Mouse (Mus musculus) heart, embryonic 15.5 days (tissue): ENCODE measurements around the gene Tctn1. TPM values are rescaled to one million over a fixed set of nuclear protein-coding genes. Genes with fewer than 3 reads are reported as not detected.

Source experiments
- ATAC-seq: fragments of 200-750 bp; cut with Nextera tagmentation; replicated peaks from 2 replicates; pipeline ENCODE4 v1.8.0; 2017; ENCODE audit warnings: low read depth, moderate TSS enrichment; ENCODE audit not compliant: insufficient number of reproducible peaks, insufficient read depth, low FRiP score
- H3K27ac ChIP-seq: fragments of 300-500 bp; sonication (generic); 2 replicates; pipeline ENCODE4 v1.5.1; 2015; ENCODE audit warnings: mild to moderate bottlenecking, inconsistent platforms
- H3K27me3 ChIP-seq: fragments of 300-500 bp; sonication (generic); 2 replicates; pipeline ENCODE4 v1.6.1; 2015; ENCODE audit warnings: inconsistent platforms
- H3K36me3 ChIP-seq: fragments of 300-500 bp; sonication (generic); 2 replicates; pipeline ENCODE4 v1.6.1; 2015; ENCODE audit warnings: mild to moderate bottlenecking, inconsistent platforms
- H3K4me1 ChIP-seq: fragments of 300-500 bp; sonication (generic); replicated peaks from 2 replicates; pipeline ENCODE4 v1.6.1; 2015; ENCODE audit warnings: inconsistent platforms
- H3K4me2 ChIP-seq: fragments of 300-500 bp; sonication (generic); 2 replicates; pipeline ENCODE4 v1.6.1; 2015; ENCODE audit warnings: inconsistent platforms, mild to moderate bottlenecking, moderate library complexity
- H3K4me3 ChIP-seq: fragments of 300-500 bp; sonication (generic); 2 replicates; pipeline ENCODE4 v1.5.1; 2015; ENCODE audit warnings: mild to moderate bottlenecking, inconsistent platforms
- H3K9ac ChIP-seq: fragments of 300-500 bp; sonication (generic); 2 replicates; pipeline ENCODE4 v1.6.1; 2015; ENCODE audit warnings: mild to moderate bottlenecking, inconsistent platforms
- H3K9me3 ChIP-seq: fragments of 300-500 bp; sonication (generic); replicated peaks from 2 replicates; pipeline ENCODE4 v1.6.1; 2016; ENCODE audit warnings: inconsistent platforms
- WGBS: fragments of 180-500 bp; shearing (Covaris S2); methylation state at CpG from one replicate; pipeline ENCODE4 v1.1.7; 2015; ENCODE audit warnings: mixed read lengths; 5-methylcytosine and 5-hydroxymethylcytosine counted together
- polyA plus RNA-seq: library from polyadenylated mRNA; unstranded; fragments of >200 nt; fragmentation: Nextera tagmentation; extraction: Ambion mirVana; gene quantifications from 2 replicates; pipeline ENCODE4 v1.2.1, GENCODE M21; 2015

Tctn1 gene
- polyA plus RNA-seq, 1 experiment from 2014 or later, result 2.5 TPM

DNA sequence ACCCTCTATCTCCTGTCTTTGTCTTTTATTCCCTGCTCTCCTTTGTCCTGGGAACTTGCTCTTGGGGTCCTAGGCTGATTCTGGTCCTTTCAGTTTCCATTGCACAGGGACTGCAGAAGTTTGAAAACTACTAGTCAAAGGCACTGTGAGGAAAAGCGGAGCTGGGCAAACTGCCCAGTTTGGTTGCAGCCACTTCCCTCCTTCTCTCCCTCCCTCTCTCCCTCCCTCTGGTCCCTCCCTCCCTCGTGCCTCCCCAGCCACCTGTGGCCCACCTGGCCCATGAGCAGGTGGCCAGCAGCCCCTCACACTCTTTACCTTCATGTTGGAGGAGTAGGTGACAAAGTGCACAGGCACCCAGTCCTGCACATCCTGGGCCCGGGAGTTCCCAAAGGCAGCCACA, 19.1 kb downstream of the Tctn1 start:
- H3K4me2 ChIP-seq, result no peak overlapping the region
- WGBS, result 50% methylated on average over 3 of the region's 3 CpGs
- H3K27ac ChIP-seq, result no peak overlapping the region
- H3K36me3 ChIP-seq, result peaks cover 16% of the 10 kb centered on the region; the same call in 1 of the 2 replicates
- ATAC-seq, result no peak
- H3K27me3 ChIP-seq, result no peaks in the 10 kb centered on the region
- no peaks in the 10 kb centered on the region for H3K9me3 ChIP-seq
- H3K9ac ChIP-seq, result no peak overlapping the region
- no peak overlapping the region for H3K4me3 ChIP-seq
- H3K4me1 ChIP-seq, result peaks cover 8% of the 10 kb centered on the region

GRCm38 (mm10) chr5:122243781-122244523, 20.3 kb downstream of the Tctn1 start:
- Histone ChIP-seq H3K4me1 (peaks cover 12% of the 10 kb centered on the region), H3K27me3 (no peaks in the 10 kb centered on the region), H3K9me3 (no peaks in the 10 kb centered on the region), H3K36me3 (peaks cover 14% of the 10 kb centered on the region; the same call in 1 of the 2 replicates), H3K27ac (no peak overlapping the region), H3K9ac (no peak overlapping the region), H3K4me2 (no peak overlapping the region), H3K4me3 (no peak overlapping the region)
- WGBS, result 88% methylated on average over 17 of the region's 17 CpGs
- no peak for ATAC-seq

GRCm38 (mm10) chr5:122242521-122243123, 21.6 kb downstream of the Tctn1 start:
- Histone ChIP-seq H3K9ac (no peak overlapping the region), H3K27me3 (no peaks in the 10 kb centered on the region), H3K36me3 (peaks cover 14% of the 10 kb centered on the region; the same call in 1 of the 2 replicates), H3K4me1 (peaks cover 9% of the 10 kb centered on the region), H3K4me2 (no peak overlapping the region), H3K9me3 (no peaks in the 10 kb centered on the region), H3K4me3 (no peak overlapping the region), H3K27ac (no peak overlapping the region)
- WGBS, result 87% methylated on average over 6 of the region's 6 CpGs
- no peak for ATAC-seq

DNA sequence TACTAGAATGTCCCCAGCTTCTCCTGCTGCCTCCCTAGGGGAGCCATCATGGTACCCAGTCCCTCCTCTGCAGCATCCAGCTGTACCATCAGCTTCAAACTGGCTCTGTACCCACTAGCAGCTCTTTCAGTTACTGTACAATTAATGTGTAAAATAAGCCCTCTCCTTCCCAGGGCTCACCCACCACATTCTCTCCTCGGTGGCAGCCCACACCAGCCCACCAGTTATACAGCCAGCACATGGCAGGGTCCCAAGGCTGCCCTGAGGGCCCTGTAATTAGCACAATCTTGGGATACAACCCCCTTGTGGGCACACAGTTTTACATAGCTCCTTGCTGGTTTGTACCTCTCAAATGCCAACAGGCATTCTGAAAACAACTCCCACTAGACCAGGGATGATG, 23.3 kb downstream of the Tctn1 start:
- H3K9ac ChIP-seq, result no peak overlapping the region
- H3K36me3 ChIP-seq, result peaks cover 14% of the 10 kb centered on the region; the same call in 1 of the 2 replicates
- H3K4me1 ChIP-seq, result 0 out of 2 replicates have a peak, but pooled peaks cover 4% of the 10 kb centered on the region
- H3K4me2 ChIP-seq, result no peak overlapping the region
- WGBS, result 65% methylated on average over 1 of the region's 1 CpGs
- H3K27ac ChIP-seq, result no peak overlapping the region
- H3K27me3 ChIP-seq, result no peaks in the 10 kb centered on the region
- no peaks in the 10 kb centered on the region for H3K9me3 ChIP-seq
- H3K4me3 ChIP-seq, result no peak overlapping the region
- no peak for ATAC-seq

- ATAC-seq, result no peak
- no peak overlapping the region for H3K4me3 ChIP-seq
Measured at GRCm38 (mm10) chr5:122240521-122240920, 23.7 kb downstream of the Tctn1 start.

GRCm38 (mm10) chr5:122239618-122240017, 24.6 kb downstream of the Tctn1 start:
- Histone ChIP-seq H3K4me2 (no peak overlapping the region), H3K4me1 (peaks cover 6% of the 10 kb centered on the region; the same call in 1 of the 2 replicates), H3K27me3 (no peaks in the 10 kb centered on the region), H3K4me3 (no peak overlapping the region), H3K36me3 (peaks cover 14% of the 10 kb centered on the region; the same call in 1 of the 2 replicates), H3K9ac (no peak overlapping the region), H3K27ac (no peak overlapping the region), H3K9me3 (no peaks in the 10 kb centered on the region)
- ATAC-seq, result no peak
- 61% methylated on average over 7 of the region's 7 CpGs for WGBS

More at GRCm38 (mm10) chr5:122240521-122240920, 23.7 kb downstream of the Tctn1 start:
- Histone ChIP-seq H3K36me3 (peaks cover 14% of the 10 kb centered on the region; the same call in 1 of the 2 replicates), H3K4me2 (no peak overlapping the region), H3K4me1 (peaks cover 4% of the 10 kb centered on the region; the same call in 1 of the 2 replicates), H3K9me3 (no peaks in the 10 kb centered on the region), H3K9ac (no peak overlapping the region), H3K27me3 (no peaks in the 10 kb centered on the region), H3K27ac (no peak overlapping the region)
- 86% methylated on average over 11 of the region's 11 CpGs for WGBS

DNA sequence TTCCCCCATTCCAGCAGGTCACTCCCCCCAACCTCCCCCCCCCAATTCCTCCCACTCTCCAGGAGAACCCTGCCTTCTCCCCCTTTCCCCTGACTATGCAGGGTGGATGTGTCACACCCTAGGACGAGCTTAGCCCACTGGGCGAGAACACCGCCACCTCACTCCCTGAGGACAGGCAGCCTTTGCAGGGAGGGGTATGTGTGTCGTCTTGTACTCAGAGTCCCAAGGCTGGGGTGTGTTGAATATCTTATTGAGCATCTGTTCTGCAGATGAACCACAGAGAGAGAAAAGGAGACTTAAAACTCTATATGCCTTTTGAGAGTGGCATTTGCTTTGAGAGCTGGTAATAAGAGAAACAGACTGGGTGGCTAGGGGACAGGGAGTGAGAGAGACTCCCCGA, 27.1 kb downstream of the Tctn1 start:
- Histone ChIP-seq H3K27ac (no peak overlapping the region), H3K36me3 (peaks cover 14% of the 10 kb centered on the region; the same call in 1 of the 2 replicates), H3K4me2 (no peak overlapping the region), H3K27me3 (no peaks in the 10 kb centered on the region), H3K4me3 (no peak overlapping the region), H3K9ac (no peak overlapping the region), H3K4me1 (peaks cover 11% of the 10 kb centered on the region), H3K9me3 (no peaks in the 10 kb centered on the region)
- 79% methylated on average over 5 of the region's 5 CpGs for WGBS
- ATAC-seq, result no peak

DNA sequence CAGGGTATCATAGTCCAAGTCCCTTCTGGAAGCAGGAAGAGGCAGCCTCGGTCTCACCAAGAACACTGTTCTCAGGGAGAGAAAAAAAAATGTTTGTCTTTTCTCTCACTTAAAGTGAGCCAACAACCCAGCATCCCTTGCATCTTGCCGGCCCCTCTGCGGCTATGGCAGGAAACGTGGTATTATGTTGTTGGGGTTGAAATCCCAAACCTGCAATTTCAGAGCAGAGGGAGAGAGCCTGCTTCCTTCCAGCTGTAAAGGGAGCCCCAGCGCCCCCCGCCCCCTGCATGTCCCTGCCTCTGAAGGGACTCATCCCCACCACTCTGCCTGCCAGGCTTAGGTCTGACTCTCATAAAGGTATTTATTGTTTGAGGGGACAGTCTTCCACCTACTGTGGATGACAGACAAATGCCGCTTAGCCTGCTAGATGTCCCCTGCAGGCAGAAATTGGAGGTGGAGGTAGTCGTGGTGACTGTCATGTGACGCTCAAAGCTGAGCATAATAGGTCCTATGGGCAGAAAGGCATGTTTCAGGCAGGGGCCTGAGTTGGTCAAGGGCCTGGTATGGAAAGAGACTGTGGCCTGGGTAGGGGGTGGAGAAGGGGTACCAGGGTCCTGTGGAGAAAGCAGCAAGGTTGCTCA, 28.9 kb downstream of the Tctn1 start:
- H3K27ac ChIP-seq, result no peak overlapping the region

DNA sequence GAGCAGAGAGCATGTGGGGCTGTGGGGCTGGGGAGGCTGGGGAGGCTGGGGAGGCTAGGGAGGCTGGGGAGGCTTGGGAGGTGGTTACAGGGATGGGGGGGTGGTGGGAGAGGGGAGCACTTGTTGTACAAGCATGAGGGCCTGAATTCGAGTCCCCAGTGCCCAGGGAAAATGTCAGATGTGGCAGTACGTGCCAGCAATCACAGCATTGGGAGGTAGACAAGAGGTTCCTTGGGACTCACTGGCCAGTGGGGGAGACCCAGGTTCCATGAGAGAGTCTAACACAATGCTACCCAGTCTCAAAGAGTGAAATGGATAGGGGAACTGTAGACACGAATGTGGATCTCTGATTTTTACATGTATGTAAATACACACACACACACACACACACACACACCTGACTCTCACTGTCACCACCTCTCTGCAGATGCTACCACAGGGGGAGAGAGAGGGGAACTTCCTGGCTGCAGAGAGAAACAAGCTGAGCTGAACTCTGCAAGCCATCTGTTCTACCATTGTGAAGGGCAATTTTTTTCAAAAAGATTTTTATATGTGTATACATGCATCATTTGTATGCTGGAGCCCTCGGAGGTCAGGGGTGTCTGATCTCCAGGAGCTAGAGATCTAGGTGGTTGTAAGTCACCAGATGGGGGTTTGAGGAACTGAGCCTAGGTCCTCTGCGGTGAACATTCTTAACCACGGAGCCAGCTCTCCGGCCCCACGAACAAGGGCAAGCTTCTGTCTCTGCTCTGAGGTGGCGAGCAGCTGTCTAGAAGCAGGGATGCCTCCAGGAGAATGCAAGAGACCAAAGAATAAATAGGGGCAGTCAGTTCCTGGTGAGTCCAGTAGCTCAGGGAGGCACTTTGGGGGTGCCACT, 29.7 kb downstream of the Tctn1 start:
- 70% methylated on average over 9 of the region's 9 CpGs for WGBS
- H3K9ac ChIP-seq, result no peak overlapping the region
- H3K27ac ChIP-seq, result no peak overlapping the region

More for the DNA sequence above, 28.9 kb downstream of the Tctn1 start:
- H3K4me3 ChIP-seq, result no peak overlapping the region
- no peaks in the 10 kb centered on the region for H3K9me3 ChIP-seq
- no peak overlapping the region for H3K9ac ChIP-seq
- H3K27me3 ChIP-seq, result no peaks in the 10 kb centered on the region
- ATAC-seq, result peak; percentile 15; the same call in 1 of the 2 replicates
- peaks cover 11% of the 10 kb centered on the region for H3K4me1 ChIP-seq
- H3K4me2 ChIP-seq, result no peak overlapping the region
- no peaks in the 10 kb centered on the region for H3K36me3 ChIP-seq
- 58% methylated on average over 9 of the region's 9 CpGs for WGBS

GRCm38 (mm10) chr5:122233695-122234094, 30.6 kb downstream of the Tctn1 start:
- peaks cover 7% of the 10 kb centered on the region for H3K4me1 ChIP-seq
- H3K9me3 ChIP-seq, result no peaks in the 10 kb centered on the region
- no peak overlapping the region for H3K9ac ChIP-seq
- no peaks in the 10 kb centered on the region for H3K36me3 ChIP-seq
- H3K4me2 ChIP-seq, result no peak overlapping the region
- H3K27ac ChIP-seq, result no peak overlapping the region
- H3K4me3 ChIP-seq, result no peak overlapping the region
- WGBS, result 77% methylated on average over 12 of the region's 12 CpGs
- ATAC-seq, result no peak
- no peaks in the 10 kb centered on the region for H3K27me3 ChIP-seq

More for the DNA sequence above, 29.7 kb downstream of the Tctn1 start:
- Histone ChIP-seq H3K4me3 (no peak overlapping the region), H3K27me3 (no peaks in the 10 kb centered on the region), H3K4me2 (no peak overlapping the region), H3K9me3 (no peaks in the 10 kb centered on the region), H3K4me1 (peaks cover 9% of the 10 kb centered on the region), H3K36me3 (no peaks in the 10 kb centered on the region)
- ATAC-seq, result no peak
